Mouse (Mus musculus): ENCODE measurements at regions not wholly inside any gene's neighbourhood (a gene's known extent, or its start where the extent isn't known, plus 50 kb on each side); places are given as distances from the start of the nearest gene placed in this dataset.
A peak's percentile ranks its signal among the peaks of the same experiment; 100 is the strongest.

DNA sequence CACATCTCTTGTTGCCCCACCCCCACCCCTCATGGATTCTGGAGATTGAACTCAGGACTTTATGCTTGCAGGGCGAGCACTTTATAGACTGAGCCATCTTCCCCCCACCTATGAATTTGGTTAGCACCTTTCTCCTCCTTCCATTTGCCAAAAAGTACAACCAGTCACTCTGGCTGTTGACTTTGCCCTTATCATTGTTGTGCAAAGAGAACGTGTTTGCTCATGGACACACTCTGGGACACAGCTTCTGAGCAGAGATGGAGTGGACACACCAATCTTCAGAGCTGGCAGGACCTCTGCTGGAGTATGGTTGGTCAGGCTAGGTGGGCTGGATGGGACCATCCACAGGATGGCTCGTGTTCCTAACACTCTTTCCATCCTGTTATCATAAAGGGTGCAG lies 285.1 kb upstream of the Tle3 start:
- Histone ChIP-seq H3K9ac (ENCODE audit: low read depth, low read length) (no peak overlapping the region), H3K36me3 (ENCODE audit: control insufficient read depth, insufficient read depth, low read length) (no peaks in the 10 kb centered on the region), H3K27ac (ENCODE audit: low read length) (no peak overlapping the region), H3K4me3 (ENCODE audit: low read depth, low read length) (no peak overlapping the region), H3K27me3 (ENCODE audit: control insufficient read depth, insufficient read depth, low read depth, low read length) (no peaks in the 10 kb centered on the region), H3K9me3 (replicated peaks; ENCODE audit: control insufficient read depth, low read length, poor library complexity, severe bottlenecking) (no peaks in the 10 kb centered on the region), H3K4me1 (ENCODE audit: control insufficient read depth, insufficient read depth, low read length) (peaks cover 4% of the 10 kb centered on the region), H3K4me2 (ENCODE audit: low read length) (no peak overlapping the region)
- ATAC-seq = no peak
- WGBS = 87% methylated on average over 3 of the region's 3 CpGs

DNA sequence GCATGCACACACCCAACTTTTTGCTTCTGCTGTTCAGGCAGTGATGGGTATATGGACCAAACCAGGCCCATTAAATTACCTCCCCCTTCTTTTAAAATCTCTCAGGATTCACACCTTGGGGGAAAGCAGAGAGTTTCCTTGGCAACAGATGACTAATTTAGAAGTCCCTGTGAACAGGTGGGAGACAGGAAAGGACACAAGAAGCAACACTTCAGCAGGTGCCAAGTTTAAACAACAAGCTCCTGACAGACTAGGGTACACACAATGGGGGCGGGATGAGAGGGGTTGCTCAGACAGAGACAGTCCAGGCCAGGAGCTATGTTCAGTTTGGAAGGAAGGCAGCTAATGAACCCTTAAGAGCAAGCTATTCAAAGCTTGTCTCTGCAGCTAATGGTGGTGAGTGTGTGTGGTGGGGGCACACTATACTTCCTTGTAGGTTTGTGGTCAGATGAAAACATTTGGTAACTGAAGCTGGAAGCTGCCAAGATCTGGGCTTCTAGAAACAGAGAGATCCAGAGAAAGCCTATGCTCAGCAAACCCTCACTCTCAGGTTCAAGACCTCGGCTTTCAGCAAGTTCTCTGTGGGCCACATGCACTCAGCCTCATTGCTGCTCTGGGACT lies 283.0 kb upstream of the Tle3 start:
- Histone ChIP-seq H3K27ac (ENCODE audit: low read length) (no peak overlapping the region), H3K4me3 (ENCODE audit: low read depth, low read length) (no peak overlapping the region), H3K4me1 (ENCODE audit: control insufficient read depth, insufficient read depth, low read length) (no peaks in the 10 kb centered on the region), H3K9me3 (replicated peaks; ENCODE audit: control insufficient read depth, low read length, poor library complexity, severe bottlenecking) (no peaks in the 10 kb centered on the region), H3K36me3 (ENCODE audit: control insufficient read depth, insufficient read depth, low read length) (no peaks in the 10 kb centered on the region), H3K9ac (ENCODE audit: low read depth, low read length) (no peak overlapping the region), H3K27me3 (ENCODE audit: control insufficient read depth, insufficient read depth, low read depth, low read length) (no peaks in the 10 kb centered on the region), H3K4me2 (ENCODE audit: low read length) (no peak overlapping the region)
- no peak for ATAC-seq
- WGBS = 87% methylated on average over 2 of the region's 2 CpGs

DNA sequence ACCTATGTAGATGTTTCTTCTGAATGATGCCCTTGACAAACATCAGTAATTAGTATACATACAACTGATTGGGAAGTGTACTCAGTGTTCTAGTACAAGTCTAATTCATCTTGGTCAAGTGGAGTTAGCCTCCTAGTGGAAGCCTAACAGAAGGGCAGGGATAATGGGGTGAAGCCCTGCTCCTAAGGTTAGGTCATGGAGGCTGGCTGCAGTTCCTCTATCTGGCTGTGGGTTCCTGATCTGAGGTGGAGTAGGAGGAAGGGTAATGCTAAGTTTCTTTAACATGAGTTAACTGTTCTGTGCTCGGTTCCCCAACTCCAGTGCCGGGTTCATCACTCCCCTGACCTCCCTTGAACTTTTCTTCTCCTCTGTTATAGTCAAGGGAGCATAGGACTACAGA lies 281.1 kb upstream of the Tle3 start:
- Histone ChIP-seq H3K27ac (ENCODE audit: low read length) (no peak overlapping the region), H3K4me3 (ENCODE audit: low read depth, low read length) (no peak overlapping the region), H3K9ac (ENCODE audit: low read depth, low read length) (no peak overlapping the region), H3K27me3 (ENCODE audit: control insufficient read depth, insufficient read depth, low read depth, low read length) (no peaks in the 10 kb centered on the region), H3K4me1 (ENCODE audit: control insufficient read depth, insufficient read depth, low read length) (no peaks in the 10 kb centered on the region), H3K36me3 (ENCODE audit: control insufficient read depth, insufficient read depth, low read length) (no peaks in the 10 kb centered on the region), H3K9me3 (replicated peaks; ENCODE audit: control insufficient read depth, low read length, poor library complexity, severe bottlenecking) (no peaks in the 10 kb centered on the region), H3K4me2 (ENCODE audit: low read length) (no peak overlapping the region)
- no peak for ATAC-seq
- 84% methylated on average over 2 of the region's 2 CpGs for WGBS

DNA sequence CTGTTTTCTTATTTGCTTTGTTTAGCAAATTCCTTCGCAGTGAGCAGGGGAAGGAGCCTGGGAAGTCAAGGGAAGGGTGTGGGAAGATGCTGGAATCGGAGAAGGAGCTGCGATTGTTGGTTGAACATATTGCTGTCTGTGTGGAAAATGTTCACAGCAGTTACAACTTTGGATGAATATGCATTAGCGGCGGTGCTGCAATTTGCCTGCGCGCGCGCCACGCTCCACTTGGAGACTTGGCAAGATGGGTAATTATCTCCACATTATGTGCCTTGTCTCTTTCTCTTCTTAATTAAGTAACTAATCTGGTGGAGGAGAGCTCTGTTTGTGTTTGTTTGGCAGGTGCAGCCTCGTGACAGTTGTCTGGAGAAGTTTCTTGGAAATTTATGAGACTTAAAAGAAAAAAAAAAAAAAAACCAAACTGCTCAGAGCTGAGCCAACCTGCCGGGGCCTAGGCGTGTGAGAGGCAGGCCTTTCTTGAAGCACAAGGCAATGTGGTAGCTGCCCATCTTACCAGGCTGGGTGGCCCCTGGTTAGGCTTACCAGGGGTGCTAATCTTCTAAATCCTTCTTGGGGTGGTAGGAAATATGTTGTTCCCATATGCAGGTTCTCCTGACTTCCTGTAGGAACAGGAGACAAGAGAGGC lies 279.2 kb upstream of the Tle3 start:
- no peaks in the 10 kb centered on the region for H3K27me3 ChIP-seq (ENCODE audit: control insufficient read depth, insufficient read depth, low read depth, low read length)
- no peaks in the 10 kb centered on the region for H3K9me3 ChIP-seq (replicated peaks; ENCODE audit: control insufficient read depth, low read length, poor library complexity, severe bottlenecking)
- H3K4me2 ChIP-seq (ENCODE audit: low read length) = no peak overlapping the region
- H3K27ac ChIP-seq (ENCODE audit: low read length) = no peak overlapping the region
- H3K9ac ChIP-seq (ENCODE audit: low read depth, low read length) = no peak overlapping the region
- no peak for ATAC-seq
- H3K4me3 ChIP-seq (ENCODE audit: low read depth, low read length) = no peak overlapping the region
- no peaks in the 10 kb centered on the region for H3K36me3 ChIP-seq (ENCODE audit: control insufficient read depth, insufficient read depth, low read length)
- H3K4me1 ChIP-seq (ENCODE audit: control insufficient read depth, insufficient read depth, low read length) = no peaks in the 10 kb centered on the region
- WGBS = 74% methylated on average over 13 of the region's 13 CpGs

DNA sequence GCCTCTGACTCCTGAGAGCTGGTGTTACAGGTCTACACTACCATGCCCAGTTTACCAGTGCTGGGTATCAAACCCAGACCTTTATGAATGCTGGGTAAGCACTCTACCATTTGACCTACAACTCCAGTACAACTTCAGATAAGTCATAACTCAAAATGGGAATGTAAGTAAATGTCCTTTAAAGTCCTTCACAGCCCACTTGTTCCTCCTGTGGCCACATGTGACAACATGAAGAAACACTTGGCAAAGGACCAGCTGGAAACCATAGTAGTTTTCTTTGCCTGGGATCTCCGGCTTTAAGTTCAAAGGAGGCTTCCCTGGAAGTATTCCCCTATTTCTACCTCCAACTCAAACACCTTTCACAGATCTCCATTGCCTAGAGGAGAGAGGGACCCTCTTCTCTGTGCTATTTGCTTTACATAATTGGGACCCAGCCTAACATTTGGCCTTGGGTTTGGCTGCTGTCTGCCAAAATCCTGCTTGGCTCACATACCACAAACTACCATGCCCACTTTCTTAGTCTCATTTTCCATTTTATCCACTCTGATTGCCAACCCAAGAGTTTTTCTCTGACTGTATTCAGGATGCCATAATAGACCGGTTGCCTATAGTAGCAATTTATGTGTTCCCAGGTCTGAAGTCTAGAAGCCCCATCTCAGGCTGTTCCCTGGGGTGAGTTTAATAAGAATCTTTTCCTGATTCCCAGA lies 276.9 kb upstream of the Tle3 start:
- WGBS = 87% methylated on average over 2 of the region's 2 CpGs
- no peaks in the 10 kb centered on the region for H3K4me1 ChIP-seq (ENCODE audit: control insufficient read depth, insufficient read depth, low read length)
- no peaks in the 10 kb centered on the region for H3K27me3 ChIP-seq (ENCODE audit: control insufficient read depth, insufficient read depth, low read depth, low read length)
- H3K36me3 ChIP-seq (ENCODE audit: control insufficient read depth, insufficient read depth, low read length) = no peaks in the 10 kb centered on the region
- H3K9ac ChIP-seq (ENCODE audit: low read depth, low read length) = no peak overlapping the region
- no peak overlapping the region for H3K4me3 ChIP-seq (ENCODE audit: low read depth, low read length)
- no peak overlapping the region for H3K4me2 ChIP-seq (ENCODE audit: low read length)
- ATAC-seq = no peak
- H3K9me3 ChIP-seq (replicated peaks; ENCODE audit: control insufficient read depth, low read length, poor library complexity, severe bottlenecking) = no peaks in the 10 kb centered on the region
- H3K27ac ChIP-seq (ENCODE audit: low read length) = no peak overlapping the region

DNA sequence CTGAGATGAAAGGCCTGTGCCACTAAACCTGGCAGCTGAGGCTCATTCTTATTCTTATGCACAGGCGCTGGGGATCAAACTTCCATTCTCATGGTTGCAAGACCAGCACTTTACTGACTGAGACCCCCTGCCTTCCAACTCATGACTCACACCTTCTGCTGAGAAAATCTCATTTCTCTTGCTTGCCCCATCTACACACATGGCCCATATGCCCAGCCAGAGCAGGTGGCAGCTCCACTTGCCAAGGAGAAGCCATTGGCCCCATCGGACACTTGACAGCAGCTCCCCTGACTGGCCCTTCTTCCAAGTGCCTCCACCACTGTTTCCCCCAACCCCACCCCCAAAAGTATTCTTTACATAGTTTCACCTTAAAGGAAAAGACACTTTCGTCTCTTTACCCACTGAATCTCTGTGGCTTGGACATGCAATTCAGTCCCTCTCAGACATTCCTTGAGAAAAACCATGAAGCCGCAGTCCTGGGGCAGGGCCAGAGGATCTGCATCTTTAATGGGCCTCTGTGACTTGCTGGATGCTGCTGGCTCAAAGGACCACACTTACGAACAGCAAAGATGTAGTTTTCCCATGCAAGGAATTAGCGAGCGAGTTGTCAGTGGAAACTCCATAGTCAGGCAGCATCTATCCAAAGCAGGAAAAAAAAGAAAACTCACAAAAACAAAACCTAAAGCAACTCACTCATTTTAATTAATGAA lies 270.3 kb upstream of the Tle3 start:
- no peak overlapping the region for H3K4me2 ChIP-seq (ENCODE audit: low read length)
- ATAC-seq = peak; percentile 69
- H3K36me3 ChIP-seq (ENCODE audit: control insufficient read depth, insufficient read depth, low read length) = no peaks in the 10 kb centered on the region
- H3K27me3 ChIP-seq (ENCODE audit: control insufficient read depth, insufficient read depth, low read depth, low read length) = 0 out of 2 replicates have a peak, but pooled peaks cover 2% of the 10 kb centered on the region
- H3K4me1 ChIP-seq (ENCODE audit: control insufficient read depth, insufficient read depth, low read length) = peaks cover 9% of the 10 kb centered on the region; the same call in 1 of the 2 replicates
- no peak overlapping the region for H3K9ac ChIP-seq (ENCODE audit: low read depth, low read length)
- H3K27ac ChIP-seq (ENCODE audit: low read length) = peak overlapping the region; percentile 57
- no peak overlapping the region for H3K4me3 ChIP-seq (ENCODE audit: low read depth, low read length)
- WGBS = 10% methylated on average over 7 of the region's 7 CpGs
- H3K9me3 ChIP-seq (replicated peaks; ENCODE audit: control insufficient read depth, low read length, poor library complexity, severe bottlenecking) = no peaks in the 10 kb centered on the region

DNA sequence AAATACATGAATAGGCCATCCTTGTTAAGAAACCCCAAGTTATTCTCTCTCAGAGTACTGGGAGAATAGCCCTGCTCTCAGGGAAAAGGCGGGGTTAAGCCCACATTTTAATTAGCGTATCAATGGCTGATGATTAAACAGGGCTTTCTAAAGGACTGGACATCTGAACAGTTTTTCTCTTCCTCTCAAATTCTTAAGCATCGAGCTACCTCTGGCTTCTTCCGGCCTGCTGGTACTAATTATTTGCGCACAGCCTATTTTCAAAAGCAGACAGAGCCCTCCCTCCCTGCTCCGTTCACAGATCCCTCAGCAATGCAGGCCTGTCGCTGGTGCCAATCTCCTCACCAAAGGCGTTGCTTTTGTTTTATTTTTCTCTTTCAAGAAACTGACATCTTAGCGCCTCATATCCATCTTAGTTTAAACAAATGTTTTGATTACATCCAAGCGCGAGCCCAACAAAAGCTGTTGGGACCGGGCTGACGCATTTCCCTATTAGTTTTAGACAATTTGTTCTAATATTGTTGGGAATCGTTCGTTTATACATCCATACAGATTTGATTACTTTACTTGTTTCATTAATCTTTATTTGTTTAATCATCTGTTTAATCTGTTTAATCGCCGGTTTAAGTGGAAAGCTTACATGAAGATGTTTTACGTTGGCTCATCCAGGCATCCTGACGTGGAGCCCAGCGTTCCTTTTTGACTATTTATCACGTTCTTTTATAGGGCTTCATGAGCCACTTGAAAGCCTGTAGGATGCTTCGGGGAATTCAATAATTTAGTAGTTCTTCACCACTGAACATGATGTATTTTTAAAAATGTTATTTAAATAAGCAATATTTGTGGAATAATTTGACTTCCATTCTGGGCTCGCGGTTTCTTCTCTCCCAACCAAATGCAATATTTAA lies 269.5 kb upstream of the Tle3 start:
- peak; percentile 59; the same call in 1 of the 2 replicates for ATAC-seq
- Histone ChIP-seq H3K4me1 (ENCODE audit: control insufficient read depth, insufficient read depth, low read length) (peaks cover 9% of the 10 kb centered on the region; the same call in 1 of the 2 replicates), H3K27ac (ENCODE audit: low read length) (no peak overlapping the region)

GRCm38 (mm10) chr9:61105550-61106280 lies 266.5 kb upstream of the Tle3 start:
- Histone ChIP-seq H3K36me3 (ENCODE audit: control insufficient read depth, insufficient read depth, low read length) (no peaks in the 10 kb centered on the region), H3K9ac (ENCODE audit: low read depth, low read length) (no peak overlapping the region), H3K4me2 (ENCODE audit: low read length) (no peak overlapping the region), H3K9me3 (replicated peaks; ENCODE audit: control insufficient read depth, low read length, poor library complexity, severe bottlenecking) (no peaks in the 10 kb centered on the region), H3K27me3 (ENCODE audit: control insufficient read depth, insufficient read depth, low read depth, low read length) (0 out of 2 replicates have a peak, but pooled peaks cover 2% of the 10 kb centered on the region), H3K4me3 (ENCODE audit: low read depth, low read length) (no peak overlapping the region), H3K4me1 (ENCODE audit: control insufficient read depth, insufficient read depth, low read length) (peaks cover 12% of the 10 kb centered on the region), H3K27ac (ENCODE audit: low read length) (no peak overlapping the region)
- 81% methylated on average over 15 of the region's 15 CpGs for WGBS
- no peak for ATAC-seq

More for the DNA sequence above, 269.5 kb upstream of the Tle3 start:
- no peak overlapping the region for H3K9ac ChIP-seq (ENCODE audit: low read depth, low read length)
- 0 out of 2 replicates have a peak, but pooled peaks cover 2% of the 10 kb centered on the region for H3K27me3 ChIP-seq (ENCODE audit: control insufficient read depth, insufficient read depth, low read depth, low read length)
- no peaks in the 10 kb centered on the region for H3K36me3 ChIP-seq (ENCODE audit: control insufficient read depth, insufficient read depth, low read length)
- 22% methylated on average over 24 of the region's 24 CpGs for WGBS
- no peaks in the 10 kb centered on the region for H3K9me3 ChIP-seq (replicated peaks; ENCODE audit: control insufficient read depth, low read length, poor library complexity, severe bottlenecking)
- H3K4me2 ChIP-seq (ENCODE audit: low read length) = no peak overlapping the region
- H3K4me3 ChIP-seq (ENCODE audit: low read depth, low read length) = no peak overlapping the region
